Mouse (Mus musculus): Measurements from ENCODE around the gene Cenpa. TPM values are rescaled to one million over a fixed set of nuclear protein-coding genes. Genes with fewer than 3 reads are reported as not detected.
A peak's percentile ranks its signal among the peaks of the same experiment; 100 is the strongest.
"Not testable (repeated sequence)": the region's sequence is repeated elsewhere in the genome, so short reads cannot be mapped to it uniquely, and the experiment has no call there.

Cenpa gene
- total RNA-seq, 1 experiment from 2014 or later, result 15.1 TPM

- no peak for DNase-seq
These were observed 20.5 kb upstream of the Cenpa start for GRCm38 (mm10) chr5:30646036-30646435.

GRCm38 (mm10) chr5:30647396-30647795 is 19.2 kb upstream of the Cenpa start:
- DNase-seq, result no peak

GRCm38 (mm10) chr5:30647815-30648560 is 18.6 kb upstream of the Cenpa start, which contains the start of gene Slc35f6:
Gene Slc35f6, plus strand, starts transcription at chr5:30647933.
- DNase-seq, result peak; percentile 96

- DNase-seq, result no peak
These were observed 17.0 kb upstream of the Cenpa start for GRCm38 (mm10) chr5:30649558-30649957.

- DNase-seq, result peak; percentile 43
These were observed 15.8 kb upstream of the Cenpa start for GRCm38 (mm10) chr5:30650756-30651155.

GRCm38 (mm10) chr5:30651554-30651953 is 15.0 kb upstream of the Cenpa start:
- no peak for DNase-seq

GRCm38 (mm10) chr5:30653246-30653645 is 13.3 kb upstream of the Cenpa start:
- DNase-seq, result no peak

GRCm38 (mm10) chr5:30655042-30655441 is 11.5 kb upstream of the Cenpa start:
- DNase-seq, result no peak

- no peak for DNase-seq
These were observed 10.9 kb upstream of the Cenpa start for GRCm38 (mm10) chr5:30655526-30656195.

GRCm38 (mm10) chr5:30659042-30659441 is 7.5 kb upstream of the Cenpa start:
- DNase-seq, result no peak

- no peak for DNase-seq
These were observed 6.3 kb upstream of the Cenpa start for GRCm38 (mm10) chr5:30660278-30660677.

GRCm38 (mm10) chr5:30660813-30661212 is 5.8 kb upstream of the Cenpa start:
- DNase-seq, result no peak

GRCm38 (mm10) chr5:30665360-30665759 is 1.2 kb upstream of the Cenpa start:
- DNase-seq, result no peak

- DNase-seq, result no peak
These were observed 609 bp upstream of the Cenpa start for GRCm38 (mm10) chr5:30665968-30666367.

GRCm38 (mm10) chr5:30667215-30667614 is 638 bp downstream of the Cenpa start:
- DNase-seq, result no peak

- DNase-seq, result no peak
These were observed 1.1 kb downstream of the Cenpa start for GRCm38 (mm10) chr5:30667686-30668085.

GRCm38 (mm10) chr5:30668637-30669495 is 2.3 kb downstream of the Cenpa start:
- DNase-seq, result no peak

GRCm38 (mm10) chr5:30669496-30669830 is 2.9 kb downstream of the Cenpa start:
- DNase-seq, result no peak

- no peak for DNase-seq
These were observed 3.5 kb downstream of the Cenpa start for GRCm38 (mm10) chr5:30670091-30670490.

- no peak for DNase-seq
These were observed 7.4 kb downstream of the Cenpa start for GRCm38 (mm10) chr5:30674001-30674400.

- no peak for DNase-seq
These were observed 10.2 kb downstream of the Cenpa start for GRCm38 (mm10) chr5:30676800-30677199.

- not testable (repeated sequence) for DNase-seq
These were observed 11.5 kb downstream of the Cenpa start for GRCm38 (mm10) chr5:30678069-30678468.

GRCm38 (mm10) chr5:30678722-30679296 is 12.2 kb downstream of the Cenpa start:
- DNase-seq, result no peak

All from adrenal gland, postnatal 25 days (tissue).